Mouse (Mus musculus): ENCODE measurements at regions not wholly inside any gene's neighbourhood (a gene's known extent, or its start where the extent isn't known, plus 50 kb on each side); places are given as distances from the start of the nearest gene placed in this dataset.

- Histone ChIP-seq H3K4me2 (ENCODE audit: low read length) (no peak overlapping the region), H3K36me3 (ENCODE audit: control insufficient read depth, insufficient read depth, low read length) (no peaks in the 10 kb centered on the region), H3K27me3 (ENCODE audit: control insufficient read depth, insufficient read depth, low read length) (no peaks in the 10 kb centered on the region), H3K4me1 (ENCODE audit: control insufficient read depth in 2 of 2, insufficient read depth in 2 of 2, low read length in 2 of 2) (no peaks in the 10 kb centered on the region), H3K27ac (replicated peaks in 1 of 2; ENCODE audit: control insufficient read depth in 1 of 2, insufficient read depth in 1 of 2, low read depth in 2 of 2, low read length in 2 of 2) (no peak overlapping the region), H3K9me3 (ENCODE audit: control insufficient read depth, low read length) (no peaks in the 10 kb centered on the region), H3K4me3 (ENCODE audit: control insufficient read depth in 1 of 2, insufficient read depth in 1 of 2, low read depth in 1 of 2, low read length in 2 of 2) (no peak overlapping the region), H3K9ac (ENCODE audit: low read length) (no peak overlapping the region)
- no peak for ATAC-seq (ENCODE audit: insufficient number of reproducible peaks, insufficient read depth, low FRiP score, low read depth)
- WGBS, result 78% methylated on average over 4 of the region's 4 CpGs
Measured at GRCm38 (mm10) chr5:102399006-102399405, 82.2 kb upstream of the Arhgap24 start.

- H3K4me2 ChIP-seq (ENCODE audit: low read length), result no peak overlapping the region
- no peaks in the 10 kb centered on the region for H3K4me1 ChIP-seq (ENCODE audit: control insufficient read depth in 2 of 2, insufficient read depth in 2 of 2, low read length in 2 of 2)
- H3K9ac ChIP-seq (ENCODE audit: low read length), result no peak overlapping the region
- no peaks in the 10 kb centered on the region for H3K36me3 ChIP-seq (ENCODE audit: control insufficient read depth, insufficient read depth, low read length)
- no peaks in the 10 kb centered on the region for H3K9me3 ChIP-seq (ENCODE audit: control insufficient read depth, low read length)
- no peak for ATAC-seq (ENCODE audit: insufficient number of reproducible peaks, insufficient read depth, low FRiP score, low read depth)
- H3K27ac ChIP-seq (replicated peaks in 1 of 2; ENCODE audit: control insufficient read depth in 1 of 2, insufficient read depth in 1 of 2, low read depth in 2 of 2, low read length in 2 of 2), result no peak overlapping the region
- H3K27me3 ChIP-seq (ENCODE audit: control insufficient read depth, insufficient read depth, low read length), result no peaks in the 10 kb centered on the region
- no peak overlapping the region for H3K4me3 ChIP-seq (ENCODE audit: control insufficient read depth in 1 of 2, insufficient read depth in 1 of 2, low read depth in 1 of 2, low read length in 2 of 2)
- 66% methylated on average over 5 of the region's 5 CpGs for WGBS
Measured at GRCm38 (mm10) chr5:102417642-102418041, 63.5 kb upstream of the Arhgap24 start.

- H3K4me1 ChIP-seq (ENCODE audit: control insufficient read depth in 2 of 2, insufficient read depth in 2 of 2, low read length in 2 of 2), result no peaks in the 10 kb centered on the region
- ATAC-seq (ENCODE audit: insufficient number of reproducible peaks, insufficient read depth, low FRiP score, low read depth), result no peak
- no peaks in the 10 kb centered on the region for H3K36me3 ChIP-seq (ENCODE audit: control insufficient read depth, insufficient read depth, low read length)
- H3K27me3 ChIP-seq (ENCODE audit: control insufficient read depth, insufficient read depth, low read length), result no peaks in the 10 kb centered on the region
- no peak overlapping the region for H3K4me3 ChIP-seq (ENCODE audit: control insufficient read depth in 1 of 2, insufficient read depth in 1 of 2, low read depth in 1 of 2, low read length in 2 of 2)
- H3K9ac ChIP-seq (ENCODE audit: low read length), result no peak overlapping the region
- WGBS, result 26% methylated on average over 1 of the region's 1 CpGs
- no peak overlapping the region for H3K27ac ChIP-seq (replicated peaks in 1 of 2; ENCODE audit: control insufficient read depth in 1 of 2, insufficient read depth in 1 of 2, low read depth in 2 of 2, low read length in 2 of 2)
- no peak overlapping the region for H3K4me2 ChIP-seq (ENCODE audit: low read length)
- H3K9me3 ChIP-seq (ENCODE audit: control insufficient read depth, low read length), result no peaks in the 10 kb centered on the region
Measured at GRCm38 (mm10) chr5:102419089-102419488, 62.1 kb upstream of the Arhgap24 start.

GRCm38 (mm10) chr5:102424636-102425242 is 56.5 kb upstream of the Arhgap24 start:
- Histone ChIP-seq H3K27ac (replicated peaks in 1 of 2; ENCODE audit: control insufficient read depth in 1 of 2, insufficient read depth in 1 of 2, low read depth in 2 of 2, low read length in 2 of 2) (no peak overlapping the region), H3K4me1 (ENCODE audit: control insufficient read depth in 2 of 2, insufficient read depth in 2 of 2, low read length in 2 of 2) (no peaks in the 10 kb centered on the region), H3K4me2 (ENCODE audit: low read length) (no peak overlapping the region), H3K27me3 (ENCODE audit: control insufficient read depth, insufficient read depth, low read length) (no peaks in the 10 kb centered on the region), H3K4me3 (ENCODE audit: control insufficient read depth in 1 of 2, insufficient read depth in 1 of 2, low read depth in 1 of 2, low read length in 2 of 2) (no peak overlapping the region), H3K9ac (ENCODE audit: low read length) (no peak overlapping the region), H3K9me3 (ENCODE audit: control insufficient read depth, low read length) (no peaks in the 10 kb centered on the region), H3K36me3 (ENCODE audit: control insufficient read depth, insufficient read depth, low read length) (no peaks in the 10 kb centered on the region)
- ATAC-seq (ENCODE audit: insufficient number of reproducible peaks, insufficient read depth, low FRiP score, low read depth), result no peak
- 75% methylated on average over 16 of the region's 16 CpGs for WGBS

GRCm38 (mm10) chr5:102428310-102428709 is 52.9 kb upstream of the Arhgap24 start:
- WGBS, result 78% methylated on average over 3 of the region's 3 CpGs
- no peak for ATAC-seq (ENCODE audit: insufficient number of reproducible peaks, insufficient read depth, low FRiP score, low read depth)
- H3K4me3 ChIP-seq (ENCODE audit: control insufficient read depth in 1 of 2, insufficient read depth in 1 of 2, low read depth in 1 of 2, low read length in 2 of 2), result no peak overlapping the region
- H3K9ac ChIP-seq (ENCODE audit: low read length), result no peak overlapping the region
- H3K27ac ChIP-seq (replicated peaks in 1 of 2; ENCODE audit: control insufficient read depth in 1 of 2, insufficient read depth in 1 of 2, low read depth in 2 of 2, low read length in 2 of 2), result no peak overlapping the region
- no peaks in the 10 kb centered on the region for H3K27me3 ChIP-seq (ENCODE audit: control insufficient read depth, insufficient read depth, low read length)
- H3K4me2 ChIP-seq (ENCODE audit: low read length), result no peak overlapping the region
- H3K4me1 ChIP-seq (ENCODE audit: control insufficient read depth in 2 of 2, insufficient read depth in 2 of 2, low read length in 2 of 2), result no peaks in the 10 kb centered on the region
- no peaks in the 10 kb centered on the region for H3K36me3 ChIP-seq (ENCODE audit: control insufficient read depth, insufficient read depth, low read length)
- H3K9me3 ChIP-seq (ENCODE audit: control insufficient read depth, low read length), result no peaks in the 10 kb centered on the region
